Mouse (Mus musculus): Measurements from ENCODE around the gene Plpp3.

DNA sequence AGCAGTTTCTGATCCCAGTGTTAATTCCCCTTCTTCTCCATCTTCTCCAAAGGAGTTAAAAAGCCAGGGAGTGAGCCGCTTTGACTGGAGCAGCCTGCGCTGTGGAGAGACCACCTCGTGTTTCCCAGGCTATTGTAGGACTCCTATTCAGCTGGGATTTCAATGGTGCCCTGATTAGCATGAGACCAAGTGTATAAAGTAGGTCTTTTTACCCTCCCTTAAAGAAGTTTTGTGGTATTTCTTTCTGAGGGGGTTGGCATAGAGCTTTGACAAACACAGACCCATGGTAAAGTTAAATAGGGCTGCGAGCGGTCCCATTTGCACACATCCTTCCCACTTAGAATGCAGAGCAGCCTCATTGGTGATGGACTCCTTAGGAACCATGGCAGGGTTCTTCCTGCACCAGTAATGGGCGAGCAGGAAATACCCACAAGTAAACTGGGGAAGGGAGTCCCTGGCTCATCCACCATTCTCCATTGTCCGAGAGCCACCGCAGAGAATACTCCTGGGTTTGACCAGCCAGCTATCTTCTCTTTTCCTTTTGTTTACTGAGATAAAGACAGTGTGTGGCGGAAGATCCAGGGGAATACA, 13.8 kb downstream of the Plpp3 start:
- TF ChIP-seq CTCF (IDR thresholded peaks at IDR 0.05; ENCODE audit: insufficient read depth, low read depth, low read length): no peak
- TF ChIP-seq POLR2A (IDR thresholded peaks at IDR 0.05; ENCODE audit: insufficient read depth, low read depth, low read length): no peak

Measured in olfactory bulb, adult 2 months (tissue).